Mouse (Mus musculus): ENCODE measurements around the gene Abcb1a. TPM values are rescaled to one million over a fixed set of nuclear protein-coding genes. Genes with fewer than 3 reads are reported as not detected.
"Not testable (repeated sequence)": the region's sequence is repeated elsewhere in the genome, so short reads cannot be mapped to it uniquely, and the experiment has no call there.

The Abcb1a gene
- total and polyA plus RNA-seq, 2 experiments, result 2.2 to 12.5 TPM

- no peak for DNase-seq (ENCODE audit: extremely low read depth, low read depth, low spot score)
- H3K4me3 ChIP-seq (ENCODE audit: insufficient read depth, low read depth, low read length), result no peak overlapping the region
- no peaks in the 10 kb centered on the region for H3K27me3 ChIP-seq (ENCODE audit: control insufficient read depth, insufficient read depth, low read length)
- TF ChIP-seq CTCF (IDR thresholded peaks at IDR 0.05; ENCODE audit: low read depth, low read length), result no peak
- TF ChIP-seq POLR2A (IDR thresholded peaks at IDR 0.05; ENCODE audit: extremely low read depth, insufficient read depth, low read length), result no peak
- H3K27ac ChIP-seq (replicated peaks; ENCODE audit: insufficient read depth, low read depth, low read length), result no peak overlapping the region
- H3K4me1 ChIP-seq (ENCODE audit: control insufficient read depth, insufficient read depth, low read length), result no peaks in the 10 kb centered on the region
- H3K79me2 ChIP-seq (ENCODE audit: control insufficient read depth, insufficient read depth, low read length), result no peaks in the 10 kb centered on the region
- H3K36me3 ChIP-seq (ENCODE audit: control insufficient read depth, insufficient read depth, low read length), result no peaks in the 10 kb centered on the region
- H3K9ac ChIP-seq (ENCODE audit: low read depth, low read length), result no peak overlapping the region
Measured at GRCm38 (mm10) chr5:8732639-8733038, 72.8 kb downstream of the Abcb1a start.

- H3K27ac ChIP-seq (replicated peaks; ENCODE audit: insufficient read depth, low read depth, low read length); DNase-seq (ENCODE audit: extremely low read depth, low read depth, low spot score); H3K9ac ChIP-seq (ENCODE audit: low read depth, low read length); H3K36me3 ChIP-seq (ENCODE audit: control insufficient read depth, insufficient read depth, low read length); H3K79me2 ChIP-seq (ENCODE audit: control insufficient read depth, insufficient read depth, low read length); H3K4me3 ChIP-seq (ENCODE audit: insufficient read depth, low read depth, low read length); H3K4me1 ChIP-seq (ENCODE audit: control insufficient read depth, insufficient read depth, low read length); H3K27me3 ChIP-seq (ENCODE audit: control insufficient read depth, insufficient read depth, low read length): not testable (repeated sequence)
- WGBS, result 98% methylated on average over 9 of the region's 10 CpGs
Measured at GRCm38 (mm10) chr5:8733307-8733706, 73.4 kb downstream of the Abcb1a start.

GRCm38 (mm10) chr5:8736389-8736788 lies 76.5 kb downstream of the Abcb1a start:
- Histone ChIP-seq H3K27ac (replicated peaks; ENCODE audit: insufficient read depth, low read depth, low read length) (no peak overlapping the region), H3K4me1 (ENCODE audit: control insufficient read depth, insufficient read depth, low read length) (no peaks in the 10 kb centered on the region), H3K9ac (ENCODE audit: low read depth, low read length) (no peak overlapping the region), H3K4me3 (ENCODE audit: insufficient read depth, low read depth, low read length) (no peak overlapping the region), H3K36me3 (ENCODE audit: control insufficient read depth, insufficient read depth, low read length) (no peaks in the 10 kb centered on the region), H3K79me2 (ENCODE audit: control insufficient read depth, insufficient read depth, low read length) (no peaks in the 10 kb centered on the region), H3K27me3 (ENCODE audit: control insufficient read depth, insufficient read depth, low read length) (no peaks in the 10 kb centered on the region)
- WGBS, result 85% methylated on average over 4 of the region's 4 CpGs
- DNase-seq (ENCODE audit: extremely low read depth, low read depth, low spot score), result no peak
- no peak for TF ChIP-seq POLR2A (IDR thresholded peaks at IDR 0.05; ENCODE audit: extremely low read depth, insufficient read depth, low read length)
- TF ChIP-seq CTCF (IDR thresholded peaks at IDR 0.05; ENCODE audit: low read depth, low read length), result no peak

- TF ChIP-seq CTCF (IDR thresholded peaks at IDR 0.05; ENCODE audit: low read depth, low read length), result no peak
- no peak for TF ChIP-seq POLR2A (IDR thresholded peaks at IDR 0.05; ENCODE audit: extremely low read depth, insufficient read depth, low read length)
- H3K36me3 ChIP-seq (ENCODE audit: control insufficient read depth, insufficient read depth, low read length), result no peaks in the 10 kb centered on the region
- H3K4me1 ChIP-seq (ENCODE audit: control insufficient read depth, insufficient read depth, low read length), result no peaks in the 10 kb centered on the region
- no peak overlapping the region for H3K4me3 ChIP-seq (ENCODE audit: insufficient read depth, low read depth, low read length)
- no peak overlapping the region for H3K9ac ChIP-seq (ENCODE audit: low read depth, low read length)
- H3K79me2 ChIP-seq (ENCODE audit: control insufficient read depth, insufficient read depth, low read length), result no peaks in the 10 kb centered on the region
- H3K27me3 ChIP-seq (ENCODE audit: control insufficient read depth, insufficient read depth, low read length), result no peaks in the 10 kb centered on the region
- no peak overlapping the region for H3K27ac ChIP-seq (replicated peaks; ENCODE audit: insufficient read depth, low read depth, low read length)
- WGBS, result 87% methylated on average over 4 of the region's 4 CpGs
- no peak for DNase-seq (ENCODE audit: extremely low read depth, low read depth, low spot score)
Measured at GRCm38 (mm10) chr5:8737062-8737461, 77.2 kb downstream of the Abcb1a start.

GRCm38 (mm10) chr5:8747244-8747643 lies 87.4 kb downstream of the Abcb1a start:
- not testable (repeated sequence) for H3K36me3 ChIP-seq (ENCODE audit: control insufficient read depth, insufficient read depth, low read length); H3K4me3 ChIP-seq (ENCODE audit: insufficient read depth, low read depth, low read length); DNase-seq (ENCODE audit: extremely low read depth, low read depth, low spot score); H3K27me3 ChIP-seq (ENCODE audit: control insufficient read depth, insufficient read depth, low read length); H3K9ac ChIP-seq (ENCODE audit: low read depth, low read length); H3K27ac ChIP-seq (replicated peaks; ENCODE audit: insufficient read depth, low read depth, low read length); H3K79me2 ChIP-seq (ENCODE audit: control insufficient read depth, insufficient read depth, low read length); H3K4me1 ChIP-seq (ENCODE audit: control insufficient read depth, insufficient read depth, low read length)
- WGBS, result 97% methylated on average over 13 of the region's 13 CpGs

GRCm38 (mm10) chr5:8772866-8773265 lies 113.0 kb downstream of the Abcb1a start:
- H3K4me1 ChIP-seq (ENCODE audit: control insufficient read depth, insufficient read depth, low read length), result no peaks in the 10 kb centered on the region
- TF ChIP-seq POLR2A (IDR thresholded peaks at IDR 0.05; ENCODE audit: extremely low read depth, insufficient read depth, low read length) (no peak), CTCF (IDR thresholded peaks at IDR 0.05; ENCODE audit: low read depth, low read length) (no peak)
- DNase-seq (ENCODE audit: extremely low read depth, low read depth, low spot score), result no peak
- no peaks in the 10 kb centered on the region for H3K36me3 ChIP-seq (ENCODE audit: control insufficient read depth, insufficient read depth, low read length)
- H3K4me3 ChIP-seq (ENCODE audit: insufficient read depth, low read depth, low read length), result no peak overlapping the region
- H3K27me3 ChIP-seq (ENCODE audit: control insufficient read depth, insufficient read depth, low read length), result no peaks in the 10 kb centered on the region
- H3K9ac ChIP-seq (ENCODE audit: low read depth, low read length), result no peak overlapping the region
- 63% methylated on average over 3 of the region's 3 CpGs for WGBS
- H3K27ac ChIP-seq (replicated peaks; ENCODE audit: insufficient read depth, low read depth, low read length), result no peak overlapping the region
- H3K79me2 ChIP-seq (ENCODE audit: control insufficient read depth, insufficient read depth, low read length), result no peaks in the 10 kb centered on the region

Data from liver, adult 2 months (tissue).